Mouse (Mus musculus) intestine, embryonic 14.5 days (tissue): Measurements from ENCODE around the gene Ahsg. TPM values are rescaled to one million over a fixed set of nuclear protein-coding genes. Genes with fewer than 3 reads are reported as not detected.

Experiments used
- ATAC-seq: fragments of 200-750 bp; cut with Nextera tagmentation; replicated peaks from 2 replicates; pipeline ENCODE4 v1.8.0; 2017; ENCODE audit warnings: low read depth, moderate number of reproducible peaks, moderate TSS enrichment, moderate library complexity; ENCODE audit not compliant: low FRiP score, low TSS enrichment
- DNase-seq: peaks from one replicate; pipeline ENCODE4 v3.0.0-alpha.2; 2018; ENCODE audit warnings: low spot score
- H3K27ac ChIP-seq: fragments of 300-500 bp; sonication (generic); 2 replicates; pipeline ENCODE4 v1.5.1; 2014; ENCODE audit warnings: low read depth, mild to moderate bottlenecking, control low read depth
- H3K27me3 ChIP-seq: fragments of 300-500 bp; sonication (generic); replicated peaks from 2 replicates; pipeline ENCODE4 v1.6.1; 2014; ENCODE audit warnings: low read length, control low read depth; ENCODE audit not compliant: control insufficient read depth, insufficient read depth
- H3K36me3 ChIP-seq: fragments of 300-500 bp; sonication (generic); 2 replicates; pipeline ENCODE4 v1.6.1; 2014; ENCODE audit warnings: low read length, control low read depth; ENCODE audit not compliant: control insufficient read depth, insufficient read depth
- H3K4me1 ChIP-seq: fragments of 300-500 bp; sonication (generic); replicated peaks from 2 replicates; pipeline ENCODE4 v1.6.1; 2014; ENCODE audit warnings: low read length, control low read depth, mixed read lengths; ENCODE audit not compliant: control insufficient read depth, insufficient read depth
- H3K4me2 ChIP-seq: fragments of 300-500 bp; sonication (generic); 2 replicates; pipeline ENCODE4 v1.6.1; 2014; ENCODE audit warnings: low read length
- H3K4me3 ChIP-seq: fragments of 300-500 bp; sonication (generic); 2 replicates; pipeline ENCODE4 v1.5.1; 2014; ENCODE audit warnings: low read depth, low read length, control low read depth, mixed read lengths
- H3K9ac ChIP-seq: fragments of 300-500 bp; sonication (generic); 2 replicates; pipeline ENCODE4 v1.6.1; 2014; ENCODE audit warnings: mild to moderate bottlenecking, low read length
- H3K9me3 ChIP-seq: fragments of 300-500 bp; sonication (generic); 2 replicates; pipeline ENCODE4 v1.6.1; 2016; ENCODE audit warnings: low read length, control low read depth; ENCODE audit not compliant: control insufficient read depth
- WGBS: fragments of 180-500 bp; shearing (Covaris S2); extraction: QIAGEN DNeasy Blood & Tissue Kit; methylation state at CpG from one replicate; pipeline ENCODE4 v1.1.7; 2014; 5-methylcytosine and 5-hydroxymethylcytosine counted together
- polyA plus RNA-seq: library from polyadenylated mRNA; unstranded; fragments of >200 nt; fragmentation: Nextera tagmentation; extraction: Ambion mirVana; gene quantifications from 2 replicates; pipeline ENCODE4 v1.2.1, GENCODE M21; 2014

Ahsg gene
- polyA plus RNA-seq, 1 experiment from 2014 or later = 0.43 TPM

- Histone ChIP-seq H3K4me3 (no peak overlapping the region), H3K9me3 (no peaks in the 10 kb centered on the region), H3K4me2 (no peak overlapping the region), H3K27me3 (no peaks in the 10 kb centered on the region), H3K4me1 (no peaks in the 10 kb centered on the region), H3K36me3 (no peaks in the 10 kb centered on the region), H3K27ac (no peak overlapping the region), H3K9ac (no peak overlapping the region)
- DNase-seq (no peak), ATAC-seq (no peak)
- WGBS = 31% methylated on average over 6 of the region's 6 CpGs
Observed at GRCm38 (mm10) chr16:22880900-22881299, 10.2 kb upstream of the Ahsg start.

DNA sequence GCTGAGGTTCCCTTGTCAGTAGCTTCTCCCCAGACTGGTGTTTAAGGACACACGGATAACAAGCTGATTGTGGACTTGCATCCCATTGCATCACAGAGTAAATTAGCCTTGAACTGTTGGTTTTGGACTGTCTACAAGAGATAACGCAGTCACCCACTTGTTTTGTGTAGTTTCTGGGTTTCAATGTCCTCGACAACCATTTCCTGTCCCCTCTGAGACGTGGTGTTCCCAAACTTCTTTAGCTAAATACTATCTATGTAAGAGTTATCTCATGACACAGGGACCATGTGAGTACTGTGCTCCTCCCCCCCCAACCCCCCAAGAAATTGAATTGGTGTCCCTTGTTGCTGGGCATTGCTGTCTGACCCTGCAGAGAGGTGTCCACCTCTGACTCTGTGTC is 9.6 kb upstream of the Ahsg start:
- no peak for DNase-seq
- H3K4me2 ChIP-seq = no peak overlapping the region
- no peaks in the 10 kb centered on the region for H3K27me3 ChIP-seq
- H3K27ac ChIP-seq = no peak overlapping the region
- no peaks in the 10 kb centered on the region for H3K36me3 ChIP-seq
- H3K4me1 ChIP-seq = no peaks in the 10 kb centered on the region
- H3K9ac ChIP-seq = no peak overlapping the region
- WGBS = 54% methylated on average over 4 of the region's 4 CpGs
- no peak for ATAC-seq
- H3K9me3 ChIP-seq = no peaks in the 10 kb centered on the region
- no peak overlapping the region for H3K4me3 ChIP-seq

DNA sequence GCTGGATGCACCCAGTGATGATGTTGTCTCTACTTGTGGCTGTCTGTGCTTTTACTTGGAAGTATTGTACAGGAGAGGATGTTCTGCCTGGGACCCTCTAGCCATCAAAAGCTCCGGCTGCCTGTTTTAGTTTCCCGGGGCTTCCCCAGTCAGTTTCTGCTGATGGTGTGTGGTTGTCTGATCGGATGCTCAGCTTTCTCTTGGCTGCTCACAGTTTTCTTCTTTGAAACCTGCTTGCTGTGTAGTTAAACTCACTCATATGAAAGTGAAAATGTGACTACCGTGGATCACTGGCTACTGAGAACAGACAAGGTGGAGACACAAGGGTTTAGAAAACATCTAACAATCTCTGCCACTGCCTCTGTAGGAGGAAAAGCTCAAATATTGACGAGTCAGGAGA is 7.6 kb upstream of the Ahsg start:
- no peaks in the 10 kb centered on the region for H3K27me3 ChIP-seq
- no peak overlapping the region for H3K4me3 ChIP-seq
- no peak overlapping the region for H3K4me2 ChIP-seq
- DNase-seq = no peak
- H3K4me1 ChIP-seq = no peaks in the 10 kb centered on the region
- H3K27ac ChIP-seq = no peak overlapping the region
- H3K9ac ChIP-seq = no peak overlapping the region
- 81% methylated on average over 5 of the region's 5 CpGs for WGBS
- no peaks in the 10 kb centered on the region for H3K36me3 ChIP-seq
- no peaks in the 10 kb centered on the region for H3K9me3 ChIP-seq
- ATAC-seq = no peak

DNA sequence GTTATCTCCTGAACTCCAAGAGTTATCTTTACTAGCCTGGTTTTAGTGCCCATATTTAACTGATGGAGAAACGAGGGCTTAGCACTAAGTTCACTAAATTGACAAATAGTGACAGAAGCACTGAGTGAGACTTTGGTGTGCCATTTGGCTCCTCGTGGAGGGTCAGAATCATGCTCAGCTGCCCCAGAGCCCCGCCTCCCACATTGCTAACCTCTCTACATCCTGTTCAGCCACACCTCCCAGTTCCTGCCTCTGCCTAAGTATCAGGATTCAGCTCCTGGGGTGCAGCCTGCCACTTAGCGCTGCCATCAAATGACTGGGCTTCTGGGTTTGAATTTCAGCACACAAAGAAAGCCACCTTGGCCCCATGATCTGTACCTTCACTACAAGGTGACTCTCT is 5.7 kb upstream of the Ahsg start:
- no peak overlapping the region for H3K4me2 ChIP-seq
- H3K4me3 ChIP-seq = no peak overlapping the region
- WGBS = 20% methylated on average over 4 of the region's 4 CpGs
- ATAC-seq (no peak), DNase-seq (no peak)
- H3K9ac ChIP-seq = no peak overlapping the region
- no peaks in the 10 kb centered on the region for H3K27me3 ChIP-seq
- no peaks in the 10 kb centered on the region for H3K36me3 ChIP-seq
- no peaks in the 10 kb centered on the region for H3K9me3 ChIP-seq
- H3K4me1 ChIP-seq = no peaks in the 10 kb centered on the region
- H3K27ac ChIP-seq = no peak overlapping the region

DNA sequence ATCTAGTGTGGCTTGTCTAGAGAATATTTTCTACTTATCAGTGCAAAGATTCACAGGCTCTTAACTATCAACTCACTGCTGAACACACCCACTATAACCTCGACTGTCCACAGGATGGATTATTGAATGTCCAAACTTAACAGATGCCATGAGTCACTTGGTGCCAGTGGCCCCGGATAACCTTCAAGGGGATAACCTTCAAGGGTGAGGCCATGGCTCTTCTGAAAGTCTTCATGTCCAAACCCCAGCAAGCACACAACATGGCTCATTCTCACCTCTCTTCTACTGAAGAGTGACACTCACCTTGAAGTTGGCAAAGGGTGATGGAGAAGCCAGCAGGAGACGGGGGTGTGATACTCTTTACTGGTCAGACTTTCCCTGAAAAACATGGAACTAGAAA is 4.4 kb upstream of the Ahsg start:
- 71% methylated on average over 3 of the region's 3 CpGs for WGBS
- Histone ChIP-seq H3K9me3 (no peaks in the 10 kb centered on the region), H3K4me3 (no peak overlapping the region), H3K27ac (no peak overlapping the region), H3K9ac (no peak overlapping the region), H3K36me3 (no peaks in the 10 kb centered on the region), H3K27me3 (no peaks in the 10 kb centered on the region), H3K4me2 (no peak overlapping the region), H3K4me1 (no peaks in the 10 kb centered on the region)
- ATAC-seq (no peak), DNase-seq (no peak)

DNA sequence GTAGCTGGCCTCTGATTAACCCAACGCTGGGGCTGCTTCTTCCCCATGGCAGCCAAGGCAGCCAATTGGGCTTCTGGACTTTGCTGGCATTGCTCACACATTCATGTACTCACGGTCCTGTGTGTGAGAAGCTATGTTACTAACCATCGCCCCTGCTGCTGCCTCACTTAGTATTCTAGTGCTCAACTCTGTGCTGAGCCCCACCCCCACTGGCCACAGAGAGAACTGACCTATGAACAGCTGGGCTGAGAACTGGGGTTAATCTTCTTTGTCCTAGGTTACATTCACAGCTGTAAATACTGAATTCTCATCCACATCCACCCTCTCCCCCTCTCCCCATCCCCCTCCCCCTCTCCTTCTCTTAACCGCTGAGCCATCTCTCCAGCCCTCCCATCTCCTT is 2.2 kb upstream of the Ahsg start:
- no peaks in the 10 kb centered on the region for H3K27me3 ChIP-seq
- DNase-seq = no peak
- no peak overlapping the region for H3K4me3 ChIP-seq
- no peak overlapping the region for H3K4me2 ChIP-seq
- H3K9me3 ChIP-seq = no peaks in the 10 kb centered on the region
- 72% methylated on average over 4 of the region's 4 CpGs for WGBS
- no peaks in the 10 kb centered on the region for H3K36me3 ChIP-seq
- no peak overlapping the region for H3K9ac ChIP-seq
- no peaks in the 10 kb centered on the region for H3K4me1 ChIP-seq
- no peak overlapping the region for H3K27ac ChIP-seq
- ATAC-seq = no peak

DNA sequence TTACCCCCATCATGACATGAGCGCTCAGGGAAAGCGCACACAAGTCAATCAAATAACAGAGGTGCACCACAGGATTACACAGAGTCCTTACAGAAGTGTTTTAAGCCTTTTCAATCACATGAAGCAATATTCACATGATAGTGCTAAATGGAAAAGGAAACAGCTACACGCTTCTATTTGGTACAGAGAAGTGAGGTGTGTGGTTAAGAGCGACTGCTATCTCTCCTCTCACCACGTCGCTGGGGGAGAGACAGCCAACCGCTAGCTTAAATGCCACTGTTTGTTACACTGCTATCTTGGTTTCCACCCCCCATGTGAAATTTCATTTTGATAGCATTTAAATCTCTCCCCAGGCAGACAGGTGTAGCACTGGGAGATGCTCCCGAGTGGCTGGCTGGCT is 1.4 kb upstream of the Ahsg start:
- H3K36me3 ChIP-seq = no peaks in the 10 kb centered on the region
- H3K4me2 ChIP-seq = no peak overlapping the region
- 80% methylated on average over 8 of the region's 8 CpGs for WGBS
- H3K4me3 ChIP-seq = no peak overlapping the region
- ATAC-seq (no peak), DNase-seq (no peak)
- H3K9ac ChIP-seq = no peak overlapping the region
- no peaks in the 10 kb centered on the region for H3K27me3 ChIP-seq
- no peak overlapping the region for H3K27ac ChIP-seq
- no peaks in the 10 kb centered on the region for H3K9me3 ChIP-seq
- no peaks in the 10 kb centered on the region for H3K4me1 ChIP-seq

- no peaks in the 10 kb centered on the region for H3K27me3 ChIP-seq
- ATAC-seq = no peak
Observed at GRCm38 (mm10) chr16:22891733-22892154, 667 bp downstream of the Ahsg start.

GRCm38 (mm10) chr16:22894095-22894494 is 3.0 kb downstream of the Ahsg start:
- ATAC-seq (no peak), DNase-seq (no peak)
- H3K4me2 ChIP-seq = no peak overlapping the region
- H3K4me3 ChIP-seq = no peak overlapping the region
- no peaks in the 10 kb centered on the region for H3K9me3 ChIP-seq
- H3K27ac ChIP-seq = no peak overlapping the region
- H3K9ac ChIP-seq = no peak overlapping the region
- no peaks in the 10 kb centered on the region for H3K36me3 ChIP-seq
- no peaks in the 10 kb centered on the region for H3K4me1 ChIP-seq
- H3K27me3 ChIP-seq = no peaks in the 10 kb centered on the region
- WGBS = 84% methylated on average over 8 of the region's 8 CpGs

More at GRCm38 (mm10) chr16:22891733-22892154, 667 bp downstream of the Ahsg start:
- Histone ChIP-seq H3K9ac (no peak overlapping the region), H3K36me3 (no peaks in the 10 kb centered on the region), H3K27ac (no peak overlapping the region), H3K4me2 (no peak overlapping the region), H3K4me1 (no peaks in the 10 kb centered on the region), H3K9me3 (no peaks in the 10 kb centered on the region), H3K4me3 (no peak overlapping the region)
- no peak for DNase-seq
- WGBS = 89% methylated on average over 8 of the region's 8 CpGs
